ENCODE assay signal across 12 mouse cellular contexts in the genomic region with DNA sequence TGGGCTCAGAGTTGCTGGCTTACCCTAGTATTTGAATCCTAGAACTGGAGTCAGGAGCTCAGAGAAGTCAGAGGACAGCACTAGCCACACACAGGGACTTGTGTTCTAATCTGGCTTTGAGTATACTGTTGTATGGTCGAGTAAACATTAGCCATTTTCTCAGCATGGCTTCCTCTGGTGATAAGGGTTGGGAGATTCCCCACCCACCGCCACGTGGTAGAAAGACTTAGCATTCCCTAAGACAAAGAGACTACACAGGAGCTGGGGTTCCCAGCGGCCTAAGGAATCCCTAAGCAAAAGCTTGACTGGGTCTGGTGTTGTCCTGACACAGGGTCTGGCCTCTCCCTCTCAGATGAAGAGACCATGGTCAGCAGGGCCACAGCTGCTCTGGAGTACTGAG. TPM values are rescaled to one million over a fixed set of nuclear protein-coding genes. Genes with fewer than 3 reads are reported as not detected.
A peak's percentile ranks its signal among the peaks of the same experiment; 100 is the strongest.
DNase-seq lines count a peak whose midpoint lies in the region; ATAC-seq and TF ChIP-seq lines count a peak whose summit lies in the region.
"Had no signal": no experiment of that assay in that cellular context is flagged by ENCODE, and none has a peak within 500 bp of the region (broad histone marks: within the 10 kb centered on the region; RNA-seq: fewer than 3 reads in every experiment).

No protein-coding gene starts in this region.

- no peak overlapping the region for H3K4me3 ChIP-seq in layer of hippocampus, adult 2 months
- H3K4me3 ChIP-seq in embryonic facial prominence, embryonic 10.5 days = no peak overlapping the region
- H3K4me3 ChIP-seq in liver, embryonic 14.5 days (ENCODE audit: insufficient read depth in 1 of 2, low read depth in 2 of 2, low read length in 2 of 2) = peak overlapping the region; percentile 18 to 26

- 58% methylated on average over 4 of the region's 4 CpGs for WGBS in embryonic facial prominence, embryonic 10.5 days
- 18% methylated on average over 4 of the region's 4 CpGs for WGBS in liver, embryonic 14.5 days (ENCODE audit: insufficient replicate concordance)

- TF ChIP-seq EP300 in liver, embryonic 14.5 days (IDR thresholded peaks at IDR 0.05; ENCODE audit: low read depth) = no peak

- peak; percentile 94 for DNase-seq in heart, adult 11 months
- no peak for DNase-seq in heart, postnatal 14 days
- no peak for DNase-seq in layer of hippocampus, adult 2 months (ENCODE audit: low spot score in 2 of 2)
- DNase-seq in layer of hippocampus, adult 18-20 months (ENCODE audit: low spot score in 2 of 2) = no peak
- DNase-seq in embryonic facial prominence, embryonic 10.5 days (ENCODE audit: low spot score) = no peak
- DNase-seq in liver, embryonic 14.5 days (ENCODE audit: low read depth in 3 of 3, low spot score in 3 of 3) = no peak
- DNase-seq in thymus, postnatal 10 days (ENCODE audit: low spot score in 2 of 2) = no peak
- no peak for DNase-seq in right cerebral cortex, postnatal 14 days

- no peaks in the 10 kb centered on the region for H3K27me3 ChIP-seq in embryonic facial prominence, embryonic 10.5 days (replicated peaks; ENCODE audit: low read depth, poor library complexity, severe bottlenecking)
- H3K27me3 ChIP-seq in liver, embryonic 14.5 days (ENCODE audit: control insufficient read depth, insufficient read depth, low read length) = no peaks in the 10 kb centered on the region

- H3K4me2 ChIP-seq in liver, embryonic 14.5 days (ENCODE audit: low read depth) = peak overlapping the region; percentile 60

- H3K9me3 ChIP-seq in embryonic facial prominence, embryonic 10.5 days = no peaks in the 10 kb centered on the region
- H3K9me3 ChIP-seq in liver, embryonic 14.5 days (ENCODE audit: control insufficient read depth, low read length) = no peaks in the 10 kb centered on the region

- peaks cover 58% of the 10 kb centered on the region for H3K4me1 ChIP-seq in embryonic facial prominence, embryonic 10.5 days
- peaks cover 16 to 63% of the 10 kb centered on the region in 2 experiments for H3K4me1 ChIP-seq in liver, embryonic 14.5 days (replicated peaks; ENCODE audit: control insufficient read depth in 2 of 2, insufficient read depth in 2 of 2, low read length in 1 of 2)

- no peak; the same call in 1 of the 2 replicates for ATAC-seq in liver, embryonic 14.5 days (ENCODE audit: insufficient read depth)

- intact Hi-C loops in heart, postnatal 14 days (cut with DNase I) = no loop called here

- peak overlapping the region; percentile 74 for H3K27ac ChIP-seq in layer of hippocampus, adult 2 months
- H3K27ac ChIP-seq in embryonic facial prominence, embryonic 10.5 days (replicated peaks) = peak overlapping the region; percentile 76
- peak overlapping the region; percentile 34; the same call in 1 of the 2 replicates for H3K27ac ChIP-seq in liver, embryonic 14.5 days

- no peak for TF ChIP-seq CTCF in layer of hippocampus, adult 2 months (conservative IDR thresholded peaks at IDR 0.05)
- no peak for TF ChIP-seq CTCF in liver, embryonic 14.5 days (IDR thresholded peaks at IDR 0.05; ENCODE audit: low read depth)

- H3K36me3 ChIP-seq in embryonic facial prominence, embryonic 10.5 days (replicated peaks) = no peaks in the 10 kb centered on the region
- H3K36me3 ChIP-seq in liver, embryonic 14.5 days (replicated peaks; ENCODE audit: control insufficient read depth, insufficient read depth, low read depth) = no peaks in the 10 kb centered on the region

- H3K9ac ChIP-seq in liver, embryonic 14.5 days (replicated peaks) = peak overlapping the region; percentile 5

RNA-seq across cellular contexts. Expression of a gene that starts 3.4 kb away (rescaled TPM):
- total RNA-seq in heart, postnatal 14 days (2021) = 100 to 1,000 TPM; 224 to 237 TPM
- total RNA-seq in layer of hippocampus, adult 2 months (2021) = 10 to 100 TPM; 72.2 to 74.3 TPM
- total RNA-seq in layer of hippocampus, adult 18-20 months (2021) = 10 to 100 TPM; 53.5 to 59.7 TPM
- 93.2 and 96.6 TPM in 2 replicates for polyA plus RNA-seq in embryonic facial prominence, embryonic 10.5 days (2016; fragmentation: Nextera tagmentation; extraction: Ambion mirVana)
- polyA plus RNA-seq in liver, embryonic 14.5 days (2012; rRNA removed) = 61.7 and 68.0 TPM in 2 replicates
- 46.8 and 47.6 TPM in 2 replicates for polyA plus RNA-seq in liver, embryonic 14.5 days (2014; fragmentation: Nextera tagmentation; extraction: Ambion mirVana)
- total RNA-seq: monocyte, adult 5-6 weeks had no signal

RNA-seq across cellular contexts. Expression of a gene that starts 10.0 kb away (rescaled TPM):
- total RNA-seq in heart, postnatal 14 days (2021) = not detected
- not detected for total RNA-seq in layer of hippocampus, adult 2 months (2021)
- not detected for total RNA-seq in layer of hippocampus, adult 18-20 months (2021)
- polyA plus RNA-seq in embryonic facial prominence, embryonic 10.5 days (2016; fragmentation: Nextera tagmentation; extraction: Ambion mirVana) = not detected in 2 replicates
- not detected in 2 replicates for polyA plus RNA-seq in liver, embryonic 14.5 days (2012; rRNA removed)
- not detected in 2 replicates for polyA plus RNA-seq in liver, embryonic 14.5 days (2014; fragmentation: Nextera tagmentation; extraction: Ambion mirVana)
- total RNA-seq: monocyte, adult 5-6 weeks had no signal
- polyA plus RNA-seq: brain, embryonic 14.5 days; large intestine, adult 2 months; limb, embryonic 11.5 days had no signal

RNA-seq across cellular contexts. Expression of a gene that starts 27.8 kb away (rescaled TPM):
- total RNA-seq in heart, postnatal 14 days (2021) = 10 to 100 TPM; 47.8 to 51.8 TPM
- 1 to 10 TPM; 1.6 to 2.5 TPM for total RNA-seq in layer of hippocampus, adult 2 months (2021)
- 1 to 10 TPM; 2.1 to 2.5 TPM for total RNA-seq in layer of hippocampus, adult 18-20 months (2021)
- 12.4 and 12.9 TPM in 2 replicates for polyA plus RNA-seq in embryonic facial prominence, embryonic 10.5 days (2016; fragmentation: Nextera tagmentation; extraction: Ambion mirVana)
- 27.2 and 29.8 TPM in 2 replicates for polyA plus RNA-seq in liver, embryonic 14.5 days (2012; rRNA removed)
- polyA plus RNA-seq in liver, embryonic 14.5 days (2014; fragmentation: Nextera tagmentation; extraction: Ambion mirVana) = 31.4 and 32.8 TPM in 2 replicates

RNA-seq across cellular contexts. Expression of a gene that starts 51.8 kb away (rescaled TPM):
- total RNA-seq in heart, postnatal 14 days (2021) = 10 to 100 TPM; 15.4 to 17.0 TPM
- 10 to 100 TPM; 70.3 to 72.6 TPM for total RNA-seq in layer of hippocampus, adult 2 months (2021)
- 10 to 100 TPM; 67.9 to 72.8 TPM for total RNA-seq in layer of hippocampus, adult 18-20 months (2021)
- 39.9 and 43.8 TPM in 2 replicates for polyA plus RNA-seq in embryonic facial prominence, embryonic 10.5 days (2016; fragmentation: Nextera tagmentation; extraction: Ambion mirVana)
- polyA plus RNA-seq in liver, embryonic 14.5 days (2012; rRNA removed) = 0.78 and 0.94 TPM in 2 replicates
- polyA plus RNA-seq in liver, embryonic 14.5 days (2014; fragmentation: Nextera tagmentation; extraction: Ambion mirVana) = 0.70 and 0.78 TPM in 2 replicates
- total RNA-seq: monocyte, adult 5-6 weeks had no signal

RNA-seq across cellular contexts. Expression of a gene that starts 60.0 kb away (rescaled TPM):
- total RNA-seq in heart, postnatal 14 days (2021) = 10 to 100 TPM; 43.8 to 49.4 TPM
- 10 to 100 TPM; 32.7 to 35.7 TPM for total RNA-seq in layer of hippocampus, adult 2 months (2021)
- total RNA-seq in layer of hippocampus, adult 18-20 months (2021) = 10 to 100 TPM; 26.4 to 26.9 TPM
- polyA plus RNA-seq in embryonic facial prominence, embryonic 10.5 days (2016; fragmentation: Nextera tagmentation; extraction: Ambion mirVana) = 17.1 and 20.3 TPM in 2 replicates
- polyA plus RNA-seq in liver, embryonic 14.5 days (2012; rRNA removed) = 1.7 and 1.8 TPM in 2 replicates
- polyA plus RNA-seq in liver, embryonic 14.5 days (2014; fragmentation: Nextera tagmentation; extraction: Ambion mirVana) = 2.1 and 2.3 TPM in 2 replicates

Comparison
In these comparisons a context has a peak if more than half of its experiments do, and no peak if none do; other contexts are left out.
1. H3K4me3 ChIP-seq: peak in liver, embryonic 14.5 days (2 of 2); none in layer of hippocampus, adult 2 months (single experiment) and embryonic facial prominence, embryonic 10.5 days (single experiment).
2. RNA of a gene that starts 27.8 kb away (total RNA-seq): 47.8 to 51.8 TPM in heart, postnatal 14 days; 1.6 to 2.5 TPM in layer of hippocampus, adult 2 months and 2.1 to 2.5 TPM in layer of hippocampus, adult 18-20 months; every median in the first group is over 10 times any median in the second.
3. Peak in every context shown above with its lines, with median percentiles within 50 percentile points of each other: H3K27ac ChIP-seq.